Mouse (Mus musculus): ENCODE results near the gene Kcnk10.

DNA sequence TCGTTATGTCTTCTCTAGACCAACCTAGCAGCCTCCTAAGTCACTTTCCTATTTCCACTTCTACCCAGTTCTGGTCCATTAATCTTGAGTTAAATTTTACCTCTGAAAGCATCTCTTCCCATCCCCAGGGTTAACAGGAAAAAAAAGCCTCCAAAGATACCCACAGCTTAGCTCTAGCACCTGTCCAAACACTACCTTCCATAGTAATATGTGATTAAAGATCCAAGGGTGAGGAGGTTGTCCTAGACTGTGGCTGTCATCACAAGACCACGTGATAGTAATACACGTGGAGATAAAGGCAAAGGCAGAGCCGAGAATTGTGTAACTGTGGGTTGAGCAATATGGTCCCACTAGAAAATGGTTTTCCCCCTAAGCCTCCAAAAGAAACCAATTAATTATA, 56.8 kb downstream of the Kcnk10 start:
- TF ChIP-seq BHLHE40 (IDR thresholded peaks at IDR 0.05; ENCODE audit: low read depth, low read length): no peak
- no peak for TF ChIP-seq TBP (conservative IDR thresholded peaks at IDR 0.05; ENCODE audit: low read depth, low read length)
- no peak for TF ChIP-seq RAD21 (IDR thresholded peaks at IDR 0.05; ENCODE audit: low read depth, low read length)
- no peak for TF ChIP-seq CTCF (conservative IDR thresholded peaks at IDR 0.05 in 1 of 2, IDR thresholded peaks at IDR 0.05 in 1 of 2; ENCODE audit: low read depth in 2 of 2, low read length in 2 of 2)
- no peak for TF ChIP-seq POLR2A (IDR thresholded peaks at IDR 0.05; ENCODE audit: low read depth, low read length)
- no peak for TF ChIP-seq MAX (IDR thresholded peaks at IDR 0.05; ENCODE audit: low read length)
- no peak for TF ChIP-seq EP300 (IDR thresholded peaks at IDR 0.05; ENCODE audit: low read length)
- TF ChIP-seq MAZ (IDR thresholded peaks at IDR 0.05; ENCODE audit: low read depth, low read length): no peak
- TF ChIP-seq NELFE (IDR thresholded peaks at IDR 0.05; ENCODE audit: low read depth, low read length): no peak
- no peak for TF ChIP-seq KAT2A (IDR thresholded peaks at IDR 0.05; ENCODE audit: insufficient replicate concordance, low read length)

Measured in CH12.LX (cell line).